Mouse (Mus musculus): ENCODE measurements around the gene Atg10. TPM values are rescaled to one million over a fixed set of nuclear protein-coding genes. Genes with fewer than 3 reads are reported as not detected.

Gene Atg10
- polyA plus RNA-seq, 1 experiment from 2014 or later: 12.8 TPM

DNA sequence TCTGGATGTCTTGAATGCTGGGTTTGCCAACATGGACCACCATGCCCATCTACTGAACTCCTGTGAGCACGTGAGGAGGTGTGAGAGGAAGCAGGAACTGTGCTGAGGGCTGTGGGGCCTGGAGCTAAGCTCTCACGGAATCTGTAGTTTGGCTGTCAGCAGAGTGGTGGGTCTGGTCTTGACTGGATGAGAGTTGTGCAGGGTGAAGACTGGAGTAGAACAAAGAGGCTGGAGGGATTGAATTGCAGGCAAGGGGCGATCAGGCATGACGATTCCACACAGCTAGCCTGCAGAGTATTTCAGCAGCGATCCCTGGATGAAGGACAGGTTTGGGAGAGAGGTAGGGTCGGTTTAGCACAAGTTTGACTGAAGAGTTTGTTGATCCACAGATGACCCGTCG, 10.8 kb downstream of the Atg10 start:
- WGBS: 90% methylated on average over 8 of the region's 8 CpGs
- Histone ChIP-seq H3K4me1 (no peaks in the 10 kb centered on the region), H3K9ac (no peak overlapping the region), H3K9me3 (no peaks in the 10 kb centered on the region), H3K4me3 (replicated peaks) (no peak overlapping the region), H3K4me2 (no peak overlapping the region), H3K36me3 (no peaks in the 10 kb centered on the region), H3K27ac (no peak overlapping the region), H3K27me3 (replicated peaks) (no peaks in the 10 kb centered on the region)
- ATAC-seq (ENCODE audit: insufficient read depth, low FRiP score, low read depth): no peak

DNA sequence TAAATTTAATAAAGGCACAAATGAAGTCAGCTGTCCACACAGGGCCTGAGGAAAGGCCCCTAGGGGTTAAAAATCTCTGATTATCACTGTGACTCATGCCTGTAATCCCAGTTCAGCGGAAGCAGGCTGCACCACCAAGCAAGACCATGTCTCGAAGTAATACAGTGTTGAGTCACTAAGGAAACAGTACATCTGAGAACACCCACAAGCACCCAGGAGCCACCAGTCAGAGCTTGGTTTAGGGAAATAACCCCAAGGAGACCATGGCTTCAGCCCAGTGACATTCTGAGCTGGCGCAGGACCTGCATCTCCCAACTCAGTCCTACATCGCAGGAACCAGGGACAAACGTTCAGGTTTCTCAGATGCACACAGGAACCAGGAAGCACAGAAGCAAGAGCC, 17.5 kb downstream of the Atg10 start:
- Histone ChIP-seq H3K9me3 (no peaks in the 10 kb centered on the region), H3K36me3 (no peaks in the 10 kb centered on the region), H3K4me2 (no peak overlapping the region), H3K4me1 (no peaks in the 10 kb centered on the region), H3K4me3 (replicated peaks) (no peak overlapping the region), H3K9ac (no peak overlapping the region), H3K27me3 (replicated peaks) (no peaks in the 10 kb centered on the region), H3K27ac (peak overlapping the region; percentile 40; the same call in 1 of the 2 replicates)
- 63% methylated on average over 5 of the region's 5 CpGs for WGBS
- ATAC-seq (ENCODE audit: insufficient read depth, low FRiP score, low read depth): no peak

DNA sequence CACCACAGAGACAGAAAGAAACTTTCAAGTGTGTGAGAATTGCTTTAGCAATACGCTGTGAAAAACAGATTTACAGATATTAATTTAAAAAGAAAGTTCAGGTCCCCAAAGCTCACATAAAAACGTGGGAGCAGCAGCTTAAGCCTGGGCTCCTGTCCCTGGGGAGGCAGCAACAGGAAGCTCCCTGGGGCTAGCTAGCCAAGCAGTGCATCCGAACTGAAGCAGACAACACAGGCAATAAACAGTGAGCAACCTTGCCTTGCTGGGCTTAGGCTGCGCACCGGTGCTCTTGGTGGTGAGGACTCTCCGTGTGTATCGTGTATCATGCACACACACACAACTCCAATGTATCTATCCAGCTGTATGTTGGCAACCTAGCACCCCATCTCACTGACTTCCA, 21.2 kb downstream of the Atg10 start:
- no peak overlapping the region for H3K4me2 ChIP-seq

GRCm38 (mm10) chr13:91187378-91188234, 36.2 kb downstream of the Atg10 start:
- H3K9ac ChIP-seq: no peak overlapping the region
- H3K27ac ChIP-seq: no peak overlapping the region
- H3K4me1 ChIP-seq: no peaks in the 10 kb centered on the region
- WGBS: 81% methylated on average over 13 of the region's 13 CpGs
- no peaks in the 10 kb centered on the region for H3K27me3 ChIP-seq (replicated peaks)
- no peak overlapping the region for H3K4me2 ChIP-seq
- no peaks in the 10 kb centered on the region for H3K36me3 ChIP-seq
- no peak overlapping the region for H3K4me3 ChIP-seq (replicated peaks)
- no peak for ATAC-seq (ENCODE audit: insufficient read depth, low FRiP score, low read depth)
- H3K9me3 ChIP-seq: no peaks in the 10 kb centered on the region

More for the DNA sequence above, 21.2 kb downstream of the Atg10 start:
- no peaks in the 10 kb centered on the region for H3K36me3 ChIP-seq
- 75% methylated on average over 7 of the region's 7 CpGs for WGBS
- no peak for ATAC-seq (ENCODE audit: insufficient read depth, low FRiP score, low read depth)
- H3K9ac ChIP-seq: no peak overlapping the region
- H3K9me3 ChIP-seq: no peaks in the 10 kb centered on the region
- no peaks in the 10 kb centered on the region for H3K27me3 ChIP-seq (replicated peaks)
- H3K4me1 ChIP-seq: no peaks in the 10 kb centered on the region
- H3K4me3 ChIP-seq (replicated peaks): no peak overlapping the region
- no peak overlapping the region for H3K27ac ChIP-seq

DNA sequence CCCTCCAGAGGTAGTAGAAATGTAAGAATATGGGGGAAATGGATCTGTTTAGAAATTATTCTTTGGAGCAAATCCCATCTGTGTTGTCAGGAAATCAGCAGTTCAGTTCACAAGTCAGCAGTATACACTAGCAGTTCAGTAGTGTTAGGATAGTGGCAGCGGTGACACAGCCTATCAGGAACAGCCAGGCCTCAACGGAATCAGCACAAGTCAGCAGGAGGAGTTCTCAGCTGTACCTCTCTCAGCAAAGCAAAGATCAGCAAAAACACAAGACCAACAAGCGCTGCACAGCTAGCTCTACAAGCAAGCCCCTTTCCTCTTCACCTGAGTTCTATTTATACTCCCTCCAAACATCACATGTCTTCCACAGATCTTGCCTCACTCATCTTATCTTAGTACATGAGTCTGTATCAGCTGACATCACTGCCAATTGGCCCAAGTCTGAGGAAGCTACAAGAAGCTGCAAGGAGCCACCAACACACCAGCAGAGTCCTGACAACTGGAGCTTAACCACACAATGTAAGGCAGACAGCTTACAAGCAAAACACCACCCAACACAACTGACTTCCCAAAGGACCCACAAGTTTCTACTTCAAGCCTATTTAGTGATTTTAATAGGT, 38.4 kb downstream of the Atg10 start:
- ATAC-seq (ENCODE audit: insufficient read depth, low FRiP score, low read depth): no peak
- Histone ChIP-seq H3K4me1 (no peaks in the 10 kb centered on the region), H3K9me3 (no peaks in the 10 kb centered on the region), H3K27me3 (replicated peaks) (no peaks in the 10 kb centered on the region), H3K4me2 (no peak overlapping the region), H3K9ac (no peak overlapping the region), H3K4me3 (replicated peaks) (no peak overlapping the region), H3K36me3 (no peaks in the 10 kb centered on the region), H3K27ac (no peak overlapping the region)
- 85% methylated on average over 3 of the region's 3 CpGs for WGBS

DNA sequence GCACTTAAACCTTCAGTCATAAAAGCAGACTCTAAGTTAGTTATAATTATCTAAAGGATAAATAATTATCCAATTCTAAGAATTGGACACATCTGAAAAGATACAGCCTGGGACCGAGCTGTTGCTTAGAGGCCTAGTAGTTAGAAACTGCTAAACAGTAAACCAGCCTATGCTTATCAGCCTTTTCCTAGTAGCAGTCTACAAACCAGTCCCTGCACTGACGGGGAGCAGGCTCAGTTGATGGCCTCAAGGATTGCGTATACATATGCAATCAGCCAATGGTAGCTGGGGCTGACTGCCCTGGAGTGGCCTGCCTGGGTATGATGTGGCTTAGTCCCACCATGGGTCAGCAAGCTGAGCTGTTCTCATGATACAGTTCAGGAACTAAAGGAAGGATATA, 39.5 kb downstream of the Atg10 start:
- ATAC-seq (ENCODE audit: insufficient read depth, low FRiP score, low read depth): no peak
- Histone ChIP-seq H3K4me1 (no peaks in the 10 kb centered on the region), H3K9ac (no peak overlapping the region), H3K4me3 (replicated peaks) (no peak overlapping the region), H3K36me3 (no peaks in the 10 kb centered on the region), H3K27ac (no peak overlapping the region), H3K9me3 (no peaks in the 10 kb centered on the region), H3K4me2 (no peak overlapping the region), H3K27me3 (replicated peaks) (no peaks in the 10 kb centered on the region)
- WGBS: 70% methylated on average over 3 of the region's 3 CpGs

- ATAC-seq (ENCODE audit: insufficient read depth, low FRiP score, low read depth): no peak
- 78% methylated on average over 8 of the region's 8 CpGs for WGBS
- Histone ChIP-seq H3K4me2 (no peak overlapping the region), H3K9me3 (no peaks in the 10 kb centered on the region), H3K4me3 (replicated peaks) (no peak overlapping the region), H3K4me1 (no peaks in the 10 kb centered on the region), H3K9ac (no peak overlapping the region), H3K27me3 (replicated peaks) (no peaks in the 10 kb centered on the region), H3K27ac (no peak overlapping the region), H3K36me3 (no peaks in the 10 kb centered on the region)
Measured at GRCm38 (mm10) chr13:91180364-91180763, 43.4 kb downstream of the Atg10 start.

GRCm38 (mm10) chr13:91179174-91179899, 44.4 kb downstream of the Atg10 start:
- H3K9ac ChIP-seq: no peak overlapping the region
- H3K4me1 ChIP-seq: no peaks in the 10 kb centered on the region
- no peaks in the 10 kb centered on the region for H3K9me3 ChIP-seq
- H3K27me3 ChIP-seq (replicated peaks): no peaks in the 10 kb centered on the region
- H3K36me3 ChIP-seq: no peaks in the 10 kb centered on the region
- no peak overlapping the region for H3K4me2 ChIP-seq
- H3K27ac ChIP-seq: no peak overlapping the region
- ATAC-seq (ENCODE audit: insufficient read depth, low FRiP score, low read depth): no peak
- no peak overlapping the region for H3K4me3 ChIP-seq (replicated peaks)
- 73% methylated on average over 8 of the region's 8 CpGs for WGBS

DNA sequence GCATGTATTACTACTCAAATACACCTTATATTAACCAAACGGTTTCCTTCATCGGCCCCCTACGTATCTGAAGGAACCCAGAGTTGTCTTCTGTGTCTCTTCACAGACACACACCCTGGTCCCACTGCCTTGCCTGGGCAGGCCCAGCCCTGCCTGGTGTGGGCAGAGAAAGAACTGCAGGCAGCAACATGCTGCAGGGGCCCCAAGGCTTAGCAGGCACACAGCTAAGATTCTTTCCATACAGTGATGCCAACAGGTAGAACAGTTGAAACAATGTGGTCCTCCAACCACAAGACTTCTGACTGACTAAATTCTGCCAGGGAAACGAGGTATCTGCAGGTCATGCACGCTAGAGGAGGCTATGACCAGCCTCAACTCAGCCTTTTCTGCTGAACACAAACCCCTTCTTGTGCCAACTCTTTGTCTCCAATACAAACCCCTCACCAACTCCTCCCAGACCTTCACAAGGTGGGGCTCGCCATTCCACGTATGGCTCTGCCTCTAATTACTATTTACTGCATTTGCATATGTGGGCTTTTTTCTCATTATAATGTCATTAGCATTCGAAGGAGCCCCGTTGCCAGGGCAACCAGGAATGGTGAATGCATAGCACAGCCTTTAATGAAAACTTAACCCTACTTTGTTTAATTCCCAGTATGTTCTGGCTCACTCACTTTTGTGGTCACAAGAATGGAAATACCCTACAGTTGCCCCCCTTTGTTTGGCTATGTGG, 45.2 kb downstream of the Atg10 start:
- peak; percentile 50; the same call in 1 of the 2 replicates for ATAC-seq (ENCODE audit: insufficient read depth, low FRiP score, low read depth)
- H3K4me1 ChIP-seq: no peaks in the 10 kb centered on the region
- H3K4me2 ChIP-seq: no peak overlapping the region
- WGBS: 65% methylated on average over 9 of the region's 9 CpGs
- H3K27me3 ChIP-seq (replicated peaks): no peaks in the 10 kb centered on the region
- H3K36me3 ChIP-seq: no peaks in the 10 kb centered on the region
- H3K9me3 ChIP-seq: no peaks in the 10 kb centered on the region
- H3K4me3 ChIP-seq (replicated peaks): no peak overlapping the region
- no peak overlapping the region for H3K9ac ChIP-seq
- H3K27ac ChIP-seq: no peak overlapping the region

- Histone ChIP-seq H3K9ac (no peak overlapping the region), H3K4me1 (no peaks in the 10 kb centered on the region), H3K4me3 (replicated peaks) (no peak overlapping the region), H3K4me2 (no peak overlapping the region), H3K27ac (no peak overlapping the region), H3K36me3 (no peaks in the 10 kb centered on the region), H3K27me3 (replicated peaks) (no peaks in the 10 kb centered on the region), H3K9me3 (no peaks in the 10 kb centered on the region)
- ATAC-seq (ENCODE audit: insufficient read depth, low FRiP score, low read depth): no peak
- WGBS: 69% methylated on average over 3 of the region's 3 CpGs
Measured at GRCm38 (mm10) chr13:91175347-91175746, 48.4 kb downstream of the Atg10 start.

GRCm38 (mm10) chr13:91171766-91172491, 51.8 kb downstream of the Atg10 start:
- H3K27ac ChIP-seq: no peak overlapping the region
- 81% methylated on average over 15 of the region's 15 CpGs for WGBS
- no peak overlapping the region for H3K4me3 ChIP-seq (replicated peaks)
- no peak overlapping the region for H3K4me2 ChIP-seq
- no peak; the same call in 1 of the 2 replicates for ATAC-seq (ENCODE audit: insufficient read depth, low FRiP score, low read depth)
- no peak overlapping the region for H3K9ac ChIP-seq
- no peaks in the 10 kb centered on the region for H3K27me3 ChIP-seq (replicated peaks)
- H3K9me3 ChIP-seq: no peaks in the 10 kb centered on the region
- no peaks in the 10 kb centered on the region for H3K36me3 ChIP-seq
- peaks cover 5% of the 10 kb centered on the region; the same call in 1 of the 2 replicates for H3K4me1 ChIP-seq

All from stomach, embryonic 15.5 days (tissue).